13 mouse cellular contexts compared by ENCODE assay signal in genomic region chr2:163713340-163713739, GRCm38 (mm10). TPM values are rescaled to one million over a fixed set of nuclear protein-coding genes. Genes with fewer than 3 reads are reported as not detected.
DNase-seq lines count a peak whose midpoint lies in the region; ATAC-seq and TF ChIP-seq lines count a peak whose summit lies in the region.
"Had no signal": no experiment of that assay in that cellular context is flagged by ENCODE, and none has a peak within 500 bp of the region (broad histone marks: within the 10 kb centered on the region; RNA-seq: fewer than 3 reads in every experiment).

No protein-coding gene starts in this region.

- no peaks in the 10 kb centered on the region for H3K36me3 ChIP-seq in kidney, adult 2 months (ENCODE audit: control insufficient read depth, insufficient read depth, low read length)
- H3K36me3 ChIP-seq in midbrain, embryonic 15.5 days (replicated peaks) = no peaks in the 10 kb centered on the region
- no peaks in the 10 kb centered on the region for H3K36me3 ChIP-seq in midbrain, embryonic 13.5 days
- H3K36me3 ChIP-seq: embryonic facial prominence, embryonic 12.5 days; hindbrain, embryonic 13.5 days had no signal

- no peak for TF ChIP-seq POLR2A in kidney, adult 2 months (IDR thresholded peaks at IDR 0.05; ENCODE audit: low read depth, low read length)

- H3K27me3 ChIP-seq in kidney, adult 2 months (replicated peaks; ENCODE audit: control insufficient read depth, insufficient read depth, low read length) = no peaks in the 10 kb centered on the region
- no peaks in the 10 kb centered on the region for H3K27me3 ChIP-seq in midbrain, embryonic 15.5 days (replicated peaks)
- H3K27me3 ChIP-seq in midbrain, embryonic 13.5 days = no peaks in the 10 kb centered on the region
- H3K27me3 ChIP-seq: embryonic facial prominence, embryonic 12.5 days; hindbrain, embryonic 13.5 days had no signal

- H3K9me3 ChIP-seq in midbrain, embryonic 15.5 days = no peaks in the 10 kb centered on the region
- no peaks in the 10 kb centered on the region for H3K9me3 ChIP-seq in midbrain, embryonic 13.5 days
- H3K9me3 ChIP-seq: embryonic facial prominence, embryonic 12.5 days; hindbrain, embryonic 13.5 days; midbrain, embryonic 10.5 days had no signal

- no peak overlapping the region for H3K4me3 ChIP-seq in kidney, adult 2 months (ENCODE audit: insufficient read depth, low read depth, low read length)
- no peak overlapping the region for H3K4me3 ChIP-seq in midbrain, embryonic 15.5 days
- no peak overlapping the region for H3K4me3 ChIP-seq in midbrain, embryonic 13.5 days (replicated peaks)
- H3K4me3 ChIP-seq: embryonic facial prominence, embryonic 12.5 days; hindbrain, embryonic 13.5 days; midbrain, embryonic 10.5 days had no signal

- peak overlapping the region; percentile 7; the same call in 1 of the 2 replicates for H3K27ac ChIP-seq in kidney, adult 2 months (ENCODE audit: insufficient read depth, low read depth, low read length)
- H3K27ac ChIP-seq in midbrain, embryonic 15.5 days = 0 out of 2 replicates have a peak overlapping the region, but pooled peaks have one; percentile 20
- H3K27ac ChIP-seq in midbrain, embryonic 13.5 days = no peak overlapping the region
- H3K27ac ChIP-seq: embryonic facial prominence, embryonic 12.5 days; hindbrain, embryonic 13.5 days; midbrain, embryonic 10.5 days had no signal

- peaks cover 9% of the 10 kb centered on the region for H3K4me1 ChIP-seq in kidney, adult 2 months (ENCODE audit: control insufficient read depth, insufficient read depth, low read length)
- peaks cover 14% of the 10 kb centered on the region for H3K4me1 ChIP-seq in midbrain, embryonic 15.5 days
- H3K4me1 ChIP-seq in midbrain, embryonic 13.5 days (replicated peaks) = peaks cover 24% of the 10 kb centered on the region

- H3K9ac ChIP-seq in midbrain, embryonic 15.5 days = no peak overlapping the region
- no peak overlapping the region for H3K9ac ChIP-seq in midbrain, embryonic 13.5 days (replicated peaks)

- no peak overlapping the region for H3K4me2 ChIP-seq in midbrain, embryonic 15.5 days
- H3K4me2 ChIP-seq in midbrain, embryonic 13.5 days (replicated peaks) = no peak overlapping the region
- H3K4me2 ChIP-seq: embryonic facial prominence, embryonic 12.5 days; hindbrain, embryonic 13.5 days had no signal

- 59% methylated on average over 3 of the region's 3 CpGs for WGBS in kidney, adult 2 months
- WGBS in midbrain, embryonic 15.5 days = 88% methylated on average over 3 of the region's 3 CpGs
- 83% methylated on average over 3 of the region's 3 CpGs for WGBS in midbrain, embryonic 13.5 days

- DNase-seq in kidney, adult 2 months = peak; percentile 51
- no peak for DNase-seq in kidney, postnatal 4 days
- peak; percentile 44 for DNase-seq in thymus, postnatal 4 days
- no peak for DNase-seq in adrenal gland, postnatal 10 days
- DNase-seq: cerebellum, postnatal 14 days; gastrocnemius, postnatal 25 days; spleen, adult 18-20 months had no signal

- no peak for ATAC-seq in midbrain, embryonic 15.5 days (replicated peaks)
- no peak for ATAC-seq in midbrain, embryonic 13.5 days
- peak; percentile 23 to 40; a peak in 1 of 4 replicates for ATAC-seq in hematopoietic stem cell, adult 5-6 weeks (replicated peaks in 1 of 2; ENCODE audit: insufficient read depth in 1 of 2, low FRiP score in 2 of 2, low TSS enrichment in 1 of 2, low read depth in 1 of 2, poor library complexity in 2 of 2, severe bottlenecking in 2 of 2)

- TF ChIP-seq CTCF in kidney, adult 2 months (conservative IDR thresholded peaks at IDR 0.05; ENCODE audit: insufficient read depth, insufficient read length, low read depth, low read length) = no peak

RNA-seq across cellular contexts. Expression of gene Ada, which starts 36.7 kb away (rescaled TPM):
- 1.8 and 2.4 TPM in 2 replicates for polyA plus RNA-seq in kidney, adult 2 months (2012; rRNA removed)
- 3.9 TPM in 2 replicates for polyA plus RNA-seq in midbrain, embryonic 15.5 days (2015; fragmentation: Nextera tagmentation; extraction: Ambion mirVana)
- 3.4 and 4.6 TPM in 2 replicates for polyA plus RNA-seq in midbrain, embryonic 13.5 days (2015; fragmentation: Nextera tagmentation; extraction: Ambion mirVana)
- 28.3 and 33.0 TPM in 2 replicates for total RNA-seq in hematopoietic stem cell, adult 5-6 weeks (2017)
- 1 to 10 TPM; 3.8 to 4.0 TPM for total RNA-seq in adrenal gland, postnatal 10 days (2021)

RNA-seq across cellular contexts. Expression of gene Pkig, which starts 55.2 kb away (rescaled TPM):
- polyA plus RNA-seq in kidney, adult 2 months (2012; rRNA removed) = 100 and 107 TPM in 2 replicates
- polyA plus RNA-seq in midbrain, embryonic 15.5 days (2015; fragmentation: Nextera tagmentation; extraction: Ambion mirVana) = 125 TPM in 2 replicates
- 124 and 126 TPM in 2 replicates for polyA plus RNA-seq in midbrain, embryonic 13.5 days (2015; fragmentation: Nextera tagmentation; extraction: Ambion mirVana)
- 30.6 and 32.9 TPM in 2 replicates for total RNA-seq in hematopoietic stem cell, adult 5-6 weeks (2017)
- total RNA-seq in adrenal gland, postnatal 10 days (2021) = 10 to 100 TPM; 46.9 to 60.8 TPM

Comparison
In these comparisons a context has a peak if more than half of its experiments do, and no peak if none do; other contexts are left out.
1. DNase-seq: peak in kidney, adult 2 months (single experiment) and thymus, postnatal 4 days (single experiment); none in kidney, postnatal 4 days (0 of 2) and adrenal gland, postnatal 10 days (single experiment).
2. ATAC-seq: peak in hematopoietic stem cell, adult 5-6 weeks (2 of 2); none in midbrain, embryonic 15.5 days (single experiment) and midbrain, embryonic 13.5 days (single experiment).